Mouse (Mus musculus) embryonic fibroblast, embryonic 13.5 days (primary cell): ENCODE measurements around the gene Dusp5.

Experiments
- CTCF ChIP-seq: IDR thresholded peaks from 2 replicates; pipeline ENCODE4 v1.5.1; 2011; ENCODE audit warnings: mild to moderate bottlenecking, control low read depth, low read length, moderate library complexity, borderline replicate concordance; ENCODE audit not compliant: insufficient read depth
- POLR2A ChIP-seq: IDR thresholded peaks from 2 replicates; pipeline ENCODE4 v1.6.1; 2011; ENCODE audit warnings: low read depth, mild to moderate bottlenecking, control low read depth, low read length, moderate library complexity

DNA sequence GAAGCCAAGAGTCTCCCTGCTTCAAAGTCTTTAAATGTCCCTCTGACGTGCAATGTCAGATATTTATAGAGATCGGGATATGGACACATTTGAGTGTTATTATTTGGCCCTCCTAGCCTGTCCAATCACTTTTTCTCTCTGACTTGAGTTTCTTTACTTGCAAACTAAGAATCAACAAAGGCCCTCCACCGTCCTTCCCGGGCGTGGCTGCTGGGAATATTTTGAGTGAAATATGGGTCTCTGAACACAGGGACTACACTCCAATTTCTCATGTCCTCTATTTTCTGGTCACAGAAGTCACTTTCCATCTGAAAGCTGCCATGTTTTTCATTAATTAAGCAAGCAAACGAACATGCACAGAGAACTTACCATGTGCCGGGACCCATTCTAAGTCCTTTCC is 45.6 kb downstream of the Dusp5 start:
- TF ChIP-seq POLR2A (no peak), CTCF (no peak)
